Mouse (Mus musculus) forebrain, embryonic 13.5 days (tissue): Measurements from ENCODE around the gene Dnajc13. TPM values are rescaled to one million over a fixed set of nuclear protein-coding genes. Genes with fewer than 3 reads are reported as not detected.

ENCODE experiments used
- ATAC-seq: fragments of 200-750 bp; cut with Nextera tagmentation; 2 replicates; pipeline ENCODE4 v1.8.0; 2017
- H3K27ac ChIP-seq: fragments of 300-500 bp; sonication (generic); 2 replicates; pipeline ENCODE4 v1.5.1; 2015; ENCODE audit warnings: inconsistent platforms, mild to moderate bottlenecking, moderate library complexity
- H3K27me3 ChIP-seq: fragments of 300-500 bp; sonication (generic); 2 replicates; pipeline ENCODE4 v1.6.1; 2015; ENCODE audit warnings: mild to moderate bottlenecking, inconsistent platforms
- H3K36me3 ChIP-seq: fragments of 300-500 bp; sonication (generic); 2 replicates; pipeline ENCODE4 v1.6.1; 2015; ENCODE audit warnings: mild to moderate bottlenecking, inconsistent platforms; ENCODE audit not compliant: poor library complexity, severe bottlenecking
- H3K4me1 ChIP-seq: fragments of 300-500 bp; sonication (generic); 2 replicates; pipeline ENCODE4 v1.6.1; 2015; ENCODE audit warnings: inconsistent platforms
- H3K4me2 ChIP-seq: fragments of 300-500 bp; sonication (generic); 2 replicates; pipeline ENCODE4 v1.6.1; 2015; ENCODE audit warnings: inconsistent platforms, mild to moderate bottlenecking, moderate library complexity
- H3K4me3 ChIP-seq: fragments of 300-500 bp; sonication (generic); 2 replicates; pipeline ENCODE4 v1.5.1; 2015; ENCODE audit warnings: mild to moderate bottlenecking, inconsistent platforms
- H3K9ac ChIP-seq: fragments of 300-500 bp; sonication (generic); 2 replicates; pipeline ENCODE4 v1.6.1; 2015; ENCODE audit warnings: mild to moderate bottlenecking, inconsistent platforms
- H3K9me3 ChIP-seq: fragments of 300-500 bp; sonication (generic); replicated peaks from 2 replicates; pipeline ENCODE4 v1.6.1; 2016; ENCODE audit warnings: inconsistent platforms
- WGBS: fragments of 180-500 bp; shearing (Covaris S2); methylation state at CpG from one replicate; pipeline ENCODE4 v1.1.7; 2015; 5-methylcytosine and 5-hydroxymethylcytosine counted together
- polyA plus RNA-seq: library from polyadenylated mRNA; unstranded; fragments of >200 nt; fragmentation: Nextera tagmentation; extraction: Ambion mirVana; gene quantifications from 2 replicates; pipeline ENCODE4 v1.2.1, GENCODE M21; 2015

Dnajc13 gene
- polyA plus RNA-seq, 1 experiment from 2014 or later, result 18.6 TPM

DNA sequence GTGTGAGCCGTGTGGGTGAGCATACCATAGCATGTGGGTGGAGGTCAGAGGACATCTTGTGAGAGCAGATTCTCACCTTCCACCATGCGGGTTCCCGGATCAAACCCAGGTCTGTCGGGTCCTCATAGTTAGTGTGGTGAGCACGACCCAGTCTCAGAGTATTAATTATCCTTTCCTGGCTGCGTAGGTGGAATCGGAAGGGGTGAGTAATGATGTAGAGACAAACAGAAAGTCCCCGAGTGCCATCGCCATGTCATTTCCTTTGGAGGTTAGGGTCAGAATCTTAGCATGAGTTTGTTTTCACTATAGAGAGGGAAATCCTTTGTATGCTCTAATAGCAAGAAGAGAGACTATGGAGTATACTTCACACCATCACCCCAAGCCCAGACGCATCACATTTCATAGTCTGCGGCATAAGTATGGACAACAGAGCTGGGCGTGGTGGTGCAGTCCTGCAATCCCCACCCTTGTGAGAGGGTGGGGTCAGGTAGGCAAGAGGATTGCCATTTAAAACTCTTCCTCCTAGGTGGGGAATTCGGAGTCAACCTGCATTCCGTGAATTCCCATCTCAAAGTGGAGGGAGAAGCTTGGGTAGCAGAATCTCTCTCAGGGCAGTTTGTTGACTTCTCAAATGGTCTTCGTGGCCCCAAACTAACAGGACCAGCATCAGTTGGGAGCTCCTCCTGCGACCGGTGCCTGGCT lies 12.5 kb upstream of the Dnajc13 start:
- 0 out of 2 replicates have a peak, but pooled peaks cover 4% of the 10 kb centered on the region for H3K27me3 ChIP-seq
- no peaks in the 10 kb centered on the region for H3K9me3 ChIP-seq
- WGBS, result 91% methylated on average over 17 of the region's 17 CpGs
- no peak overlapping the region for H3K4me2 ChIP-seq
- ATAC-seq, result no peak
- no peak overlapping the region for H3K27ac ChIP-seq
- H3K9ac ChIP-seq, result no peak overlapping the region
- H3K36me3 ChIP-seq, result no peaks in the 10 kb centered on the region
- H3K4me1 ChIP-seq, result no peaks in the 10 kb centered on the region
- no peak overlapping the region for H3K4me3 ChIP-seq

GRCm38 (mm10) chr9:104272057-104272456 lies 9.3 kb upstream of the Dnajc13 start:
- H3K4me1 ChIP-seq, result no peaks in the 10 kb centered on the region
- H3K27ac ChIP-seq, result no peak overlapping the region
- no peak overlapping the region for H3K9ac ChIP-seq
- ATAC-seq, result no peak
- no peak overlapping the region for H3K4me3 ChIP-seq
- WGBS, result 76% methylated on average over 4 of the region's 4 CpGs
- no peaks in the 10 kb centered on the region for H3K36me3 ChIP-seq
- H3K4me2 ChIP-seq, result no peak overlapping the region
- no peaks in the 10 kb centered on the region for H3K9me3 ChIP-seq
- H3K27me3 ChIP-seq, result 0 out of 2 replicates have a peak, but pooled peaks cover 4% of the 10 kb centered on the region

DNA sequence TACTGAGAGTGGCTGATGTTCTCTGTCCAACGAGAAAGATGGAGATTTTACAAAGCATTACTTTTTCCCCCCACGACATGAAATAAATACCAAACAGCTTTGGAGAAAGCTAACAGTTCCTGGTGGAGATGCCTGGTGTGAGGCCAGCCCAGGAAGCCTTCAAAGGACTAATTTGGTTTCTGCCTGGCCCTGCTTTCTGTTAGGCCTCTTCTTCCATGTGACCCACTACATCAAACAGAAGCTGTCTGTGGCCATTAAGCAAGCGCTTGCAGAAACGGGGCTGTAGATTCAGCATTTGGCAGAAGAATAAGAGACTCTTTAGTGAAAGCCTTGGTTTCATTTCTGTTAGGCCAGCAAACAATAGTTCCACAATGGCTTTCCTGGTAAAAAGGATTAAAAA lies 8.9 kb upstream of the Dnajc13 start:
- Histone ChIP-seq H3K9ac (no peak overlapping the region), H3K27ac (no peak overlapping the region), H3K4me2 (no peak overlapping the region), H3K4me3 (no peak overlapping the region), H3K9me3 (no peaks in the 10 kb centered on the region), H3K27me3 (0 out of 2 replicates have a peak, but pooled peaks cover 4% of the 10 kb centered on the region), H3K4me1 (no peaks in the 10 kb centered on the region), H3K36me3 (no peaks in the 10 kb centered on the region)
- 55% methylated on average over 4 of the region's 4 CpGs for WGBS
- ATAC-seq, result no peak

GRCm38 (mm10) chr9:104269944-104270343 lies 7.2 kb upstream of the Dnajc13 start:
- Histone ChIP-seq H3K9ac (no peak overlapping the region), H3K4me1 (no peaks in the 10 kb centered on the region), H3K4me3 (no peak overlapping the region), H3K27ac (no peak overlapping the region), H3K27me3 (no peaks in the 10 kb centered on the region), H3K4me2 (no peak overlapping the region), H3K9me3 (no peaks in the 10 kb centered on the region), H3K36me3 (no peaks in the 10 kb centered on the region)
- WGBS, result 82% methylated on average over 3 of the region's 3 CpGs
- no peak for ATAC-seq

GRCm38 (mm10) chr9:104269349-104269871 lies 6.7 kb upstream of the Dnajc13 start:
- Histone ChIP-seq H3K4me1 (no peaks in the 10 kb centered on the region), H3K27me3 (no peaks in the 10 kb centered on the region), H3K36me3 (no peaks in the 10 kb centered on the region), H3K4me3 (no peak overlapping the region), H3K9me3 (no peaks in the 10 kb centered on the region), H3K27ac (no peak overlapping the region), H3K9ac (no peak overlapping the region), H3K4me2 (no peak overlapping the region)
- WGBS, result 37% methylated on average over 10 of the region's 10 CpGs
- ATAC-seq, result no peak

DNA sequence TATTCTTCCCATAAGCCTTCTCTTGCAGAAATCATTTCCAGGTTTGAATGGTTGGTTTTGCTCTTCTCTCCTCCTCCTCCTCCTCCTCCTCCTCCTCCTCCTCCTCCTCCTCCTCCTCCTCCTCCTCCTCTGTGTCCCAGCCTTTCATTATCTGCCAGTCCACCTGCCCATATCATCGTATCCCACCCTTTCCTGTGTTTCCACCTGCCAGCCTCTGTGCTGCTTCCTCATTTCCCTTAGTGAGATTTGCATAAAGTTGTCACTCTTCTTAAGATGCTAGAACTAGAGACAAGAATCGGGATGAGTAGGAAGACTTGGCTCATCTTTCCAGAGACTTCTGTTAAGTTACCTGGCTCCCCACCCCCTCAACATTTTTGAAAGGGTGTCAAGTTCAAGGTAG lies 1.8 kb upstream of the Dnajc13 start:
- H3K4me3 ChIP-seq, result no peak overlapping the region
- H3K27ac ChIP-seq, result no peak overlapping the region
- no peak for ATAC-seq
- H3K9me3 ChIP-seq, result no peaks in the 10 kb centered on the region
- no peaks in the 10 kb centered on the region for H3K36me3 ChIP-seq
- H3K9ac ChIP-seq, result no peak overlapping the region
- 77% methylated on average over 1 of the region's 2 CpGs for WGBS
- no peak overlapping the region for H3K4me2 ChIP-seq
- H3K4me1 ChIP-seq, result peaks cover 20% of the 10 kb centered on the region
- H3K27me3 ChIP-seq, result no peaks in the 10 kb centered on the region

DNA sequence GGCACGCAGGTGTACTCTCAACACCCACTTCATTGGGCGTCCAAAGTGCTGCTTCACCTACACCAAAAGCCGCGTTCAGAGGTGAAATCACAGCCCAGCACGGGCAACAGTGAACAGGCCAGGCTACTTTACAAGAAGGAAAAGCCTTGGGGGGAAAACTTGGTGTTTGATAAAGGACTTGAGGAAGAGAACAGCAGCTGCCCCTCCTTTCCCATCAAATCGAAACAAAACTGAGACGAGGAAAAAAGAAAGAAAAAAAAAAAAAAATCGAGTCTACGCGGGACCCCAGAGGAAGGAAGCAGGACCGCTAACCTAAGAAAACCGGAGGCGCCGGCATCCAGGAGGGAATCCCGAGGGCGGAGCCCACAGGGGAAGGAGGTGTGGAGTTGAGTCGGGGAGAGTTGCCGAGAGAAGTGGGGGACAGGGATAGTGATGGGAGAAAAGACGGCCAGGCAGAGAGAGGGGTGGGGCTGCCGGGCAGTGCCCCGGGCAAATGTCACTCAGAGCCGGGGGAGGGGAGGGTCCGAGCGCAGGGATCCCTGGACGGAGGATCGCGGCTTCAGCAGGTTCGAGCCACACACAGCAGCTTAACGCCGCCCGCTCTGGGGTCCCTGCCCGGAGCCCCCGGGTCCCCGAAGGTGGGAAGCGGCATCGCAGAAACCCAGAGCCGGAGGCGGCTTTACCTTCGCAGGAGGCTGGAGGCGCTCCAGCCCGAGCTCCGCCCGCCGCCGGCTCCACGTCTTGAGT lies 541 bp downstream of the Dnajc13 start:
- ATAC-seq, result peak; percentile 73; the same call in 1 of the 2 replicates
- Histone ChIP-seq H3K4me2 (peak overlapping the region; percentile 88), H3K27me3 (no peaks in the 10 kb centered on the region), H3K9ac (peak overlapping the region; percentile 91), H3K27ac (peak overlapping the region; percentile 87), H3K9me3 (no peaks in the 10 kb centered on the region), H3K36me3 (no peaks in the 10 kb centered on the region), H3K4me1 (peaks cover 23% of the 10 kb centered on the region), H3K4me3 (peak overlapping the region; percentile 95)
- WGBS, result 1% methylated on average over 44 of the region's 46 CpGs

- peaks cover 23% of the 10 kb centered on the region for H3K4me1 ChIP-seq
- H3K4me2 ChIP-seq, result no peak overlapping the region
- H3K36me3 ChIP-seq, result no peaks in the 10 kb centered on the region
- H3K4me3 ChIP-seq, result no peak overlapping the region
- no peaks in the 10 kb centered on the region for H3K27me3 ChIP-seq
- 51% methylated on average over 4 of the region's 4 CpGs for WGBS
- H3K9ac ChIP-seq, result peak overlapping the region; percentile 43; the same call in 1 of the 2 replicates
- no peaks in the 10 kb centered on the region for H3K9me3 ChIP-seq
- no peak for ATAC-seq
- H3K27ac ChIP-seq, result no peak overlapping the region
Observed at GRCm38 (mm10) chr9:104260306-104260705, 2.4 kb downstream of the Dnajc13 start.

- no peaks in the 10 kb centered on the region for H3K27me3 ChIP-seq
- WGBS, result 66% methylated on average over 2 of the region's 2 CpGs
- H3K36me3 ChIP-seq, result no peaks in the 10 kb centered on the region
- H3K4me3 ChIP-seq, result no peak overlapping the region
- H3K9ac ChIP-seq, result no peak overlapping the region
- no peak overlapping the region for H3K27ac ChIP-seq
- no peak overlapping the region for H3K4me2 ChIP-seq
- no peak for ATAC-seq
- no peaks in the 10 kb centered on the region for H3K9me3 ChIP-seq
- H3K4me1 ChIP-seq, result peaks cover 18% of the 10 kb centered on the region
Observed at GRCm38 (mm10) chr9:104256085-104256484, 6.6 kb downstream of the Dnajc13 start.

DNA sequence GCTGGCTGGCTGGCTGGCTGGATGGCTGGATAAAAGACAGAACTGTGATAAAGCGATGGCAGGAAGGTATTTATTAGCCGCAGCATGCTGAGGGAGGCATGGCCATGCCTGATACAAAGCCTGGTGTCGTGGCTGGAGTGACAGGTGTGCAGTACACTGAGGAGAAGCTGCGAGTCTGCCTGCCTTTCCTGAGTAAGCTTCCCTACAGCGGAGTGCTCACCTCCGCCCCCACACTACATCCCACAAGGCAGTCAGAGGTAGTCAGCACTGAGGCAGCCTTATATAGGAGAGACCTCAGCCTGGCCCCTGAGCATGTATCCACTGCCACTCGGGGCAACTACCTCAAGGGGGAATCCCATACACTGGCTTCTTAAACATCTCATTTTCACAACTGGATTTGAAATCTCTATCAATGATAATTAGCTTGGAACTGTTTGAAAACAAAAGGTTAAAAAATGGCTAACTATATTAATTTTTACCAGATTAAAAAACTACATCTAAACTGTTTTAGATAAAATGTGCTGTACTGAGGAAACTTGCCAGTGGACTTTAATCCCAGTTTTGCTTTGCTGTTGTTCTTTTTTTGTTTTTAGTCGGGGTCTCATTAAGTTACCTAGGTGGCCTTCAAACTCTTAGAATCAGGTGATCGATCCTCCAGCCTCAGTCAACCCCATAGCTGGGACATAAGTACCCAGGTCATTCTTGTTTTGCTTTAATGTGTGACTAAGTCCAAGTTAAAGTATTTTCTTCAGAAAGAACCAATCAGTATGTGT lies 8.1 kb downstream of the Dnajc13 start:
- 75% methylated on average over 9 of the region's 9 CpGs for WGBS
- H3K27me3 ChIP-seq, result no peaks in the 10 kb centered on the region
- H3K4me3 ChIP-seq, result no peak overlapping the region
- no peak overlapping the region for H3K27ac ChIP-seq
- H3K9me3 ChIP-seq, result no peaks in the 10 kb centered on the region
- no peaks in the 10 kb centered on the region for H3K36me3 ChIP-seq
- H3K4me1 ChIP-seq, result 0 out of 2 replicates have a peak, but pooled peaks cover 8% of the 10 kb centered on the region
- H3K9ac ChIP-seq, result no peak overlapping the region
- H3K4me2 ChIP-seq, result no peak overlapping the region
- ATAC-seq, result no peak

DNA sequence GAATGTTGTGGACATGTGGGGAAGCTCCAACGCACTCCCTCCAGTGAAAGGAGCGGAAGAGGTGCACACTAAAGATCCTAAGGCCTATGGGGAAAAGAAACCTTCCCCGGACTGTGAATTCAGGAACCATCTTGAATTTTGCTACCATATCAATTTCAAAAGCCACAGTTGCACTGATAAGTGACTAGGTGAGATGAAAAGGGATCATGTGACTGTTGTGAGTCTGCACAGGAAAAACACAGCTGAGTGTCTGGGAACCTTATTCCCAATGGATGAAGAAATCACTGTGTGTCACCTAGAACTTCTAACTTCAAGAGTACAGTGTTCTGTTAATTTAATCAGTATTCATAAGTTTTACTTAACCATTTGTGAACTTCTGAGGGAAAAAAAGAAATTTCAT lies 10.1 kb downstream of the Dnajc13 start:
- no peak overlapping the region for H3K4me2 ChIP-seq
- H3K27me3 ChIP-seq, result no peaks in the 10 kb centered on the region
- H3K4me1 ChIP-seq, result 0 out of 2 replicates have a peak, but pooled peaks cover 6% of the 10 kb centered on the region
- H3K9ac ChIP-seq, result no peak overlapping the region
- no peak overlapping the region for H3K27ac ChIP-seq
- H3K4me3 ChIP-seq, result no peak overlapping the region
- H3K36me3 ChIP-seq, result no peaks in the 10 kb centered on the region
- no peaks in the 10 kb centered on the region for H3K9me3 ChIP-seq
- 95% methylated on average over 3 of the region's 3 CpGs for WGBS
- no peak for ATAC-seq

GRCm38 (mm10) chr9:104251687-104252086 lies 11.0 kb downstream of the Dnajc13 start:
- no peaks in the 10 kb centered on the region for H3K27me3 ChIP-seq
- H3K4me2 ChIP-seq, result no peak overlapping the region
- H3K9ac ChIP-seq, result no peak overlapping the region
- 90% methylated on average over 4 of the region's 4 CpGs for WGBS
- no peak overlapping the region for H3K27ac ChIP-seq
- 0 out of 2 replicates have a peak, but pooled peaks cover 2% of the 10 kb centered on the region for H3K36me3 ChIP-seq
- no peak for ATAC-seq
- no peaks in the 10 kb centered on the region for H3K9me3 ChIP-seq
- 0 out of 2 replicates have a peak, but pooled peaks cover 4% of the 10 kb centered on the region for H3K4me1 ChIP-seq
- H3K4me3 ChIP-seq, result no peak overlapping the region
